Mouse (Mus musculus) C2C12 (cell line): ENCODE measurements around the gene Baiap2l1.

ENCODE experiments used
- CTCF ChIP-seq: IDR thresholded peaks from one replicate; pipeline ENCODE4 v1.5.1; 2011; ENCODE audit not compliant: control insufficient read depth, insufficient read depth, insufficient read length
- USF1 ChIP-seq: IDR thresholded peaks from one replicate; pipeline ENCODE4 v1.6.1; 2011; ENCODE audit warnings: low read depth, mild to moderate bottlenecking, control low read depth, moderate library complexity

GRCm38 (mm10) chr5:144303071-144303470, 54.8 kb downstream of the Baiap2l1 start:
- TF ChIP-seq USF1 (no peak), CTCF (no peak)
